Mouse (Mus musculus) stomach, embryonic 14.5 days (tissue): ENCODE results near the gene Zfp850. TPM values are rescaled to one million over a fixed set of nuclear protein-coding genes. Genes with fewer than 3 reads are reported as not detected.

Experiments used
- ATAC-seq: fragments of 200-750 bp; cut with Nextera tagmentation; 2 replicates; pipeline ENCODE4 v1.8.0; 2017; ENCODE audit warnings: low read depth, moderate TSS enrichment; ENCODE audit not compliant: insufficient number of reproducible peaks, insufficient read depth, low FRiP score
- H3K27ac ChIP-seq: fragments of 300-500 bp; sonication (generic); 2 replicates; pipeline ENCODE4 v1.5.1; 2014; ENCODE audit warnings: mild to moderate bottlenecking, low read length, moderate library complexity, mixed read lengths
- H3K27me3 ChIP-seq: fragments of 300-500 bp; sonication (generic); 2 replicates; pipeline ENCODE4 v1.6.1; 2014; ENCODE audit warnings: low read length, control low read depth, mixed read lengths; ENCODE audit not compliant: control insufficient read depth, insufficient read depth
- H3K36me3 ChIP-seq: fragments of 300-500 bp; sonication (generic); 2 replicates; pipeline ENCODE4 v1.6.1; 2014; ENCODE audit warnings: mild to moderate bottlenecking, control low read depth, low read length, moderate library complexity, mixed read lengths; ENCODE audit not compliant: control insufficient read depth, insufficient read depth
- H3K4me1 ChIP-seq: fragments of 300-500 bp; sonication (generic); 2 replicates; pipeline ENCODE4 v1.6.1; 2014; ENCODE audit warnings: low read length, control low read depth, mixed read lengths; ENCODE audit not compliant: control insufficient read depth, insufficient read depth
- H3K4me2 ChIP-seq: fragments of 300-500 bp; sonication (generic); replicated peaks from 2 replicates; pipeline ENCODE4 v1.6.1; 2014; ENCODE audit warnings: low read depth, low read length, control low read depth
- H3K4me3 ChIP-seq: fragments of 300-500 bp; sonication (generic); 2 replicates; pipeline ENCODE4 v1.5.1; 2014; ENCODE audit warnings: low read depth, low read length, control low read depth
- H3K9ac ChIP-seq: fragments of 300-500 bp; sonication (generic); replicated peaks from 2 replicates; pipeline ENCODE4 v1.6.1; 2014; ENCODE audit warnings: low read depth, mild to moderate bottlenecking, control low read depth, low read length, moderate library complexity, mixed read lengths
- H3K9me3 ChIP-seq: fragments of 300-500 bp; sonication (generic); 2 replicates; pipeline ENCODE4 v1.6.1; 2016; ENCODE audit warnings: low read depth, low read length, control low read depth; ENCODE audit not compliant: control insufficient read depth
- WGBS: fragments of 180-500 bp; shearing (Covaris S2); extraction: QIAGEN DNeasy Blood & Tissue Kit; methylation state at CpG from one replicate; pipeline ENCODE4 v1.1.7; 2014; 5-methylcytosine and 5-hydroxymethylcytosine counted together
- polyA plus RNA-seq: library from polyadenylated mRNA; unstranded; fragments of >200 nt; fragmentation: Nextera tagmentation; extraction: Ambion mirVana; gene quantifications from 2 replicates; pipeline ENCODE4 v1.2.1, GENCODE M21; 2014

Zfp850 gene
- 4.6 and 5.0 TPM in 2 replicates for polyA plus RNA-seq

- 0 out of 2 replicates have a peak within 1 kb of the TSS, but pooled peaks have one; percentile 48 for H3K27ac ChIP-seq
- WGBS = under 1% methylated on average over 47 of the region's 47 CpGs
Measured at GRCm38 (mm10) chr7:28013549-28014444, at the start of gene Zfp850. Zfp850 (minus strand) TSS chr7:28014115.

DNA sequence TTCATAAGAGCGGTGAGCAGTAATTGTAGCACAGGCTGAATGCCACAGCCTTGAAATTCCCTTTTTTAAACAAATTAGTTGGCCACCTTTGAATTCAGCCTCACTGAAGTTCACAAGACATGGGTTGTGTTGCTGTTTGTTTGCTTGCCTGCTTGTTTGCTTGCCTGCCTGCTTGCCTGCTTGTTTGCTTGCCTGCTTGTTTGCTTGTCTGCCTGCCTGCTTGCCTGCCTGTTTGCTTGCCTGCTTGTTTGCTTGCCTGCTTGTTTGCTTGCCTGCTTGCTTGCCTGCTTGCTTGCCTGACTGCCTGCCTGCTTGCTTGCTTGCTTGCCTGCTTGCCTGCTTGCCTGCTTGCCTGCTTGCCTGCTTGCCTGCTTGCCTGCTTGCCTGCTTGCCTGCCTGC, 46.1 kb upstream of the Zfp850 start:
- Histone ChIP-seq H3K27ac (no peak overlapping the region), H3K4me2 (no peak overlapping the region), H3K4me1 (no peaks in the 10 kb centered on the region), H3K4me3 (no peak overlapping the region), H3K9ac (no peak overlapping the region), H3K27me3 (no peaks in the 10 kb centered on the region), H3K36me3 (no peaks in the 10 kb centered on the region), H3K9me3 (no peaks in the 10 kb centered on the region)
- no peak for ATAC-seq
- 88% methylated on average over 1 of the region's 1 CpGs for WGBS

More at GRCm38 (mm10) chr7:28013549-28014444, at the start of gene Zfp850:
- ATAC-seq = peak; percentile 92
- no peaks in the 10 kb centered on the region for H3K9me3 ChIP-seq
- peaks cover 5% of the 10 kb centered on the region; the same call in 1 of the 2 replicates for H3K4me1 ChIP-seq
- H3K4me3 ChIP-seq = peak within 1 kb of the TSS; percentile 78
- 0 out of 2 replicates have a peak, but pooled peaks cover 3% of the 10 kb centered on the region for H3K36me3 ChIP-seq
- peak within 1 kb of the TSS; percentile 79 for H3K4me2 ChIP-seq
- no peaks in the 10 kb centered on the region for H3K27me3 ChIP-seq
- H3K9ac ChIP-seq = peak within 1 kb of the TSS; percentile 82

- no peak for ATAC-seq
- Histone ChIP-seq H3K9me3 (no peaks in the 10 kb centered on the region), H3K4me1 (peaks cover 10% of the 10 kb centered on the region; the same call in 1 of the 2 replicates), H3K27me3 (no peaks in the 10 kb centered on the region), H3K4me2 (no peak overlapping the region), H3K36me3 (peaks cover under 1% of the 10 kb centered on the region), H3K4me3 (no peak overlapping the region), H3K27ac (peak overlapping the region; percentile 33; the same call in 1 of the 2 replicates), H3K9ac (no peak overlapping the region)
- WGBS = 68% methylated on average over 6 of the region's 6 CpGs
Measured at GRCm38 (mm10) chr7:28053046-28053930, 39.4 kb upstream of the Zfp850 start.

GRCm38 (mm10) chr7:28050584-28050983, 36.7 kb upstream of the Zfp850 start:
- Histone ChIP-seq H3K4me1 (peaks cover 10% of the 10 kb centered on the region; the same call in 1 of the 2 replicates), H3K4me3 (no peak overlapping the region), H3K4me2 (peak overlapping the region; percentile 33; the same call in 1 of the 2 replicates), H3K36me3 (peaks cover 26% of the 10 kb centered on the region), H3K27me3 (no peaks in the 10 kb centered on the region), H3K9ac (0 out of 2 replicates have a peak overlapping the region, but pooled peaks have one; percentile 11), H3K27ac (no peak overlapping the region), H3K9me3 (no peaks in the 10 kb centered on the region)
- no peak for ATAC-seq
- WGBS = 59% methylated on average over 17 of the region's 17 CpGs

GRCm38 (mm10) chr7:28049476-28050409, 35.8 kb upstream of the Zfp850 start, which contains the start of gene Psmc4:
Psmc4 (minus strand) TSS chr7:28050101.
- H3K27me3 ChIP-seq = no peaks in the 10 kb centered on the region
- peak within 1 kb of the TSS; percentile 68 for H3K4me2 ChIP-seq
- peak; percentile 97 for ATAC-seq
- peak within 1 kb of the TSS; percentile 83 for H3K4me3 ChIP-seq
- no peaks in the 10 kb centered on the region for H3K9me3 ChIP-seq
- peaks cover 33% of the 10 kb centered on the region for H3K36me3 ChIP-seq
- under 1% methylated on average over 52 of the region's 52 CpGs for WGBS
- H3K9ac ChIP-seq = peak within 1 kb of the TSS; percentile 68
- peaks cover 10% of the 10 kb centered on the region; the same call in 1 of the 2 replicates for H3K4me1 ChIP-seq
- no peak within 1 kb of the TSS; the same call in 1 of the 2 replicates for H3K27ac ChIP-seq

GRCm38 (mm10) chr7:28044524-28044923, 30.6 kb upstream of the Zfp850 start:
- no peak overlapping the region for H3K4me2 ChIP-seq
- H3K4me3 ChIP-seq = no peak overlapping the region
- H3K36me3 ChIP-seq = peaks cover 71% of the 10 kb centered on the region
- H3K4me1 ChIP-seq = peaks cover 6% of the 10 kb centered on the region; the same call in 1 of the 2 replicates
- no peak overlapping the region for H3K9ac ChIP-seq
- no peaks in the 10 kb centered on the region for H3K27me3 ChIP-seq
- WGBS = 90% methylated on average over 4 of the region's 4 CpGs
- no peak for ATAC-seq
- H3K9me3 ChIP-seq = no peaks in the 10 kb centered on the region
- no peak overlapping the region for H3K27ac ChIP-seq

DNA sequence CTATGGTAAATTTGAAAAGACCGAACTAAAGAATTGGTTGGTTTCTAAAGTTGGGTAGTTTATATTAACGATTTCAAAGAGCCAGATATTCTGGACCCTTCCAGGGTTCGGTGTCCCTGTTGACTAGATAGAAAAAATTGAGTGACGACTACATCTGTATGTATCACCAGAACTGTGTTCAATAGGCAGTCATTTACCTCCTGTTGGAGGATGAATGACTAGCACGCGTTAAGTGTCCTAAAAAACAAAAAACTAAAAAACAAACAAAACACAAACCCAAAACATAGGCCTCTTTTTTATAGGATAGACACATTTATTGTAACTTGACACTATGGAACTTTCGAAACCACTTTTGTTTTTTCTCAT, 513 bp upstream of the Zfp850 start:
- ATAC-seq = peak; percentile 23; the same call in 1 of the 2 replicates
- WGBS = 22% methylated on average over 7 of the region's 7 CpGs
- no peaks in the 10 kb centered on the region for H3K27me3 ChIP-seq
- no peaks in the 10 kb centered on the region for H3K9me3 ChIP-seq
- H3K4me2 ChIP-seq = peak overlapping the region; percentile 79
- peak overlapping the region; percentile 82 for H3K9ac ChIP-seq
- H3K4me1 ChIP-seq = peaks cover 5% of the 10 kb centered on the region; the same call in 1 of the 2 replicates
- 0 out of 2 replicates have a peak overlapping the region, but pooled peaks have one; percentile 48 for H3K27ac ChIP-seq
- H3K4me3 ChIP-seq = peak overlapping the region; percentile 78
- 0 out of 2 replicates have a peak, but pooled peaks cover 3% of the 10 kb centered on the region for H3K36me3 ChIP-seq
